Mouse (Mus musculus) CD4-positive, CD25-positive, alpha-beta regulatory T cell, adult 2 months (primary cell): ENCODE results near the gene Slc4a4.
A peak's percentile ranks its signal among the peaks of the same experiment; 100 is the strongest.

Experiments used
- DNase-seq: peaks from one replicate; pipeline ENCODE4 v3.0.0-alpha.2; 2012; ENCODE audit warnings: low read depth, low spot score

Slc4a4 gene

GRCm38 (mm10) chr5:89151076-89151475, 264.5 kb downstream of the Slc4a4 start:
- DNase-seq = no peak

- no peak for DNase-seq
These were observed 284.6 kb downstream of the Slc4a4 start for GRCm38 (mm10) chr5:89171025-89171718.

- no peak for DNase-seq
These were observed 303.4 kb downstream of the Slc4a4 start for GRCm38 (mm10) chr5:89190063-89190462.

GRCm38 (mm10) chr5:89194654-89195053, 308.0 kb downstream of the Slc4a4 start:
- DNase-seq = no peak

- DNase-seq = peak; percentile 15
These were observed 311.9 kb downstream of the Slc4a4 start for GRCm38 (mm10) chr5:89198501-89198900.

GRCm38 (mm10) chr5:89209973-89210703, 323.5 kb downstream of the Slc4a4 start:
- no peak for DNase-seq

GRCm38 (mm10) chr5:89211057-89211456, 324.4 kb downstream of the Slc4a4 start:
- no peak for DNase-seq

GRCm38 (mm10) chr5:89218222-89218621, 331.6 kb downstream of the Slc4a4 start:
- no peak for DNase-seq

- DNase-seq = no peak
These were observed 332.1 kb downstream of the Slc4a4 start for GRCm38 (mm10) chr5:89218709-89219108.

- DNase-seq = no peak
These were observed 335.0 kb downstream of the Slc4a4 start for GRCm38 (mm10) chr5:89221658-89222057.

- no peak for DNase-seq
These were observed 336.6 kb downstream of the Slc4a4 start for GRCm38 (mm10) chr5:89223061-89223740.

GRCm38 (mm10) chr5:89223744-89224368, 337.2 kb downstream of the Slc4a4 start:
- DNase-seq = no peak

GRCm38 (mm10) chr5:89227948-89228347, 341.3 kb downstream of the Slc4a4 start:
- no peak for DNase-seq

GRCm38 (mm10) chr5:89229606-89230005, 343.0 kb downstream of the Slc4a4 start:
- no peak for DNase-seq

- DNase-seq = no peak
These were observed 345.7 kb downstream of the Slc4a4 start for GRCm38 (mm10) chr5:89232313-89232712.

- DNase-seq = no peak
These were observed 365.2 kb downstream of the Slc4a4 start for GRCm38 (mm10) chr5:89251806-89252205.

- no peak for DNase-seq
These were observed 373.3 kb downstream of the Slc4a4 start for GRCm38 (mm10) chr5:89259804-89260492.

- no peak for DNase-seq
These were observed 390.4 kb downstream of the Slc4a4 start for GRCm38 (mm10) chr5:89277049-89277448.

- DNase-seq = no peak
These were observed 391.0 kb downstream of the Slc4a4 start for GRCm38 (mm10) chr5:89277616-89278015.

- no peak for DNase-seq
These were observed 391.7 kb downstream of the Slc4a4 start for GRCm38 (mm10) chr5:89278309-89278708.

- DNase-seq = no peak
These were observed 393.8 kb downstream of the Slc4a4 start for GRCm38 (mm10) chr5:89280312-89280863.
